Mouse (Mus musculus) cerebellum, adult 8-10 months (tissue): ENCODE results near the gene Ppm1f.
"Not testable (repeated sequence)": the region's sequence is repeated elsewhere in the genome, so short reads cannot be mapped to it uniquely, and the experiment has no call there.

Source experiments
- DNase-seq: peaks from one replicate; pipeline ENCODE4 v3.0.0; 2022

Gene Ppm1f

DNA sequence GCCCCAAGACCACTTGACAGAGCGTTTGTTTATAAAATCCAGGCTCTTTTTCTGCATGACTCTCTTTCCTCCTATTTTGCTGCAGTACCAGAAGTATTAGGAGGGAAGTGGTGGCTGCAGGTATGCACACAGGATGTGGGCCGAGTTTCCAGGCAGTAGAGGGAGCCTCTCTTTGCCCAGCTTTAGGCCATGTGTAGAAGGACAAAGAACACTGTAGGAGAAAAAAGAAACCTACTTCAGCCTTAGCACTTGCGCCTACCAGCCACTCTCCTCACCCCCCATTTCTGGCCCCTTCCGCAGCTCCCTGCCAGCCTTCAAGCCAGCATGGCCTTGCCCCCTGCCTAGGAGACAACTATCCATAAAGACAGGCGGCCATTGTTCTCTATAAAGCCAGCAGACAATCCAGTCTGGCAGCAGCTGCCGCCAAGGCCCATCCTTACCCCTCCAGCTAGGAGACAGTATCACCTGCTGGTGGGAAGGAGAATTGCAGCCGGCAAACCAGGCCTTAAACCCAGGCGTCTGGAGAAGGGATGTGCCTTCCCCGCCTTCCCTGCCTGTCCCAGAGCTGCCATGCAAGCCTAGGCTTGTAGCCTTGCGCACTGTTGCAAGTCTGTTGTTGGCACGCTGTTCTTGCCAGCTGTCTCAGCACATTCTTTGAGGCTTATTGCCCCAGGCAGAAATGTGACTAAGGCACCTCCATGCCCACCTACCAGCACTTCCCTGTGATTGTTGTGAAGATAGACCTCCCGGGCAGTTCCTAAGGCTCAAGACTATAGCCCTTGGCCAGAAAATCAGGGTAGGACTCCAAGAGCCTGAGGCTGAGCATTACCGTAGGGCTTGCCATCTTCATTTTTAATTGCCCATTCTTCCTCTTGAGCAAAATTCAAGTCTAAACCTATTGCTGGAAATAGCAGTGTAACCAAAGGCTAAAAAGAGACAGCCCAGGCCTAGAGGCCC is 15.7 kb downstream of the Ppm1f start:
- DNase-seq: peak; percentile 66

GRCm38 (mm10) chr16:16913440-16913839 is 17.2 kb downstream of the Ppm1f start:
- no peak for DNase-seq

- DNase-seq: no peak
Measured at GRCm38 (mm10) chr16:16918441-16919117, 22.3 kb downstream of the Ppm1f start.

DNA sequence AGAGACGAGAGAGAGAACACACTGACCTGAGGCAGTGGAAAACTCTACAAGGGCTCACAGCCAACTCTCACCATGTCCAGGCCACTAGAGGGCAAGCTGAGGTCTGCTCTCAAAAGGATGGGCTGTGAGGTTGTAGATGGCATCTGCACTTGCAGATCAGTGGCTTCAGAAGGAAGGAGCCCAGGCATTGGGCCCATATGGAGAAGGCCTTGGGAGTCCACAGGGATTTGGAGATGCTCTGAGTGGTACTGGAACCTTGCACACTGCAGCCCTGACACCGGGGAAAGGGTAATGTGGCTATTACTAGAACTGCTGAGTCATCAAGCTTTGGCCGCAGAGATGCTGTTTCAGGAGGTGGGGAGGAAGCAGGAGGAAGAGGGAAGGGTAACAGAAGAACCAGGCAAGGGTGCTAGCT is 24.8 kb downstream of the Ppm1f start:
- peak; percentile 27 for DNase-seq

DNA sequence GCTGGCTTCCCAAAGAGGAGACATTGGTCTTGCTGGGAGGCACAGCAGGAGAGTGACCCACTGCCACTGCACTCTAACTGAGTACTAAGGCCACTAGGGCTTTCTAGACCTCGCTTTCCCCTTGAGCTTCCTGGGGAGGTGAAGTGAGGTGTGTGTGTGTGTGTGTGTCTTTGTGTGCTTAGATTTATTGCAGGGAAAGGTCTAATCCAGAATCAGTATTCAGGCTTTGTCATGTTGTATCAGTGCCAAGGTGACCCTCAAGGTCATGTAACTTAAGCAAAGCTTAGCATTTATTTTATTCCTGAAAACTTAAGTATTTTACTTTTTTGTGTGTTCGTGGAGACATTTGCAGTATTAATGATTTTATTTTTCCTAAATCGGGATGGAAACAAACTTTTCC is 28.2 kb downstream of the Ppm1f start:
- DNase-seq: no peak

GRCm38 (mm10) chr16:16926536-16926935 is 30.3 kb downstream of the Ppm1f start:
- no peak for DNase-seq

DNA sequence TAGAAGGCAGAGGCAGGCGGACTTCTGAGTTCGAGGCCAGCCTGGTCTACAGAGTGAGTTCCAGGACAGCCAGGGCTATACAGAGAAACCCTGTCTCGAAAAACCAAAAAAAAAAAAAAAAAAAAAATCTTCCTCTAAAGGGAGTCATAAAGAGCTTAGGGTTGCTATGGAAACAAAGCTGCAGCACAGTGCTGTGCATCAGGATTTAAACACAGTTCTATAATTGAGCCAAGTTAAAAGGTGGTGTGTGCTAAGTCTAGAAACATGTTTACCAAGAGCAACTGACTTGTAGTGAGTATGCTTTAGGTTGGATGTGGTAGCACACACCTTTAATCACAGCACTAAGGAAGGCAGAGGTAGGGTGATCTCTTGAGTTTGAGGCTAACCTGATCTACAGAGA is 32.6 kb downstream of the Ppm1f start:
- not testable (repeated sequence) for DNase-seq

GRCm38 (mm10) chr16:16930326-16930725 is 34.1 kb downstream of the Ppm1f start:
- DNase-seq: no peak

DNA sequence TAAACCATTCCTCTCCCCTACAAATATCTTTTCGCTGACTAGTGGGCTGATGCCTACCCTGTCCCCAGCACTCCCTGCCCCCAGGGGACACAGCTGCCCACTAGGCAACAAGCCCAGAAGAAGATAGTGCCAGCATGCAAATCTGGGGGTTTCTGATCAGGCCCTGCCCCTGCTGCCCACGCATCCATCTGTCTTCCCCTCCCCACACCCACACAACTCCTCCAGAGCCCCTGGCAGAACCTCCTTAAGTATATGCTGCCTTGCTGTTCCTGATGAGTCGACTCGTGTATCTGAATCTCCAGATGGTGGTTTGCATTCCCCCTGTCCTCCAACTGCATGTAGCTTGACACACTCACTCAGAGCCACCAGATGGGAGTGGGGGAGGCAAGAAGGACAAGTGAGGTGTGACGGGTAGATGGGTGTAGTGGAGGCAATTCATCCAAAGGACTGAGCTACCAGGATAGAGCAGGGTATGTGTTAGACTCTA is 34.6 kb downstream of the Ppm1f start:
- DNase-seq: no peak

GRCm38 (mm10) chr16:16939543-16939942 is 43.3 kb downstream of the Ppm1f start:
- no peak for DNase-seq

DNA sequence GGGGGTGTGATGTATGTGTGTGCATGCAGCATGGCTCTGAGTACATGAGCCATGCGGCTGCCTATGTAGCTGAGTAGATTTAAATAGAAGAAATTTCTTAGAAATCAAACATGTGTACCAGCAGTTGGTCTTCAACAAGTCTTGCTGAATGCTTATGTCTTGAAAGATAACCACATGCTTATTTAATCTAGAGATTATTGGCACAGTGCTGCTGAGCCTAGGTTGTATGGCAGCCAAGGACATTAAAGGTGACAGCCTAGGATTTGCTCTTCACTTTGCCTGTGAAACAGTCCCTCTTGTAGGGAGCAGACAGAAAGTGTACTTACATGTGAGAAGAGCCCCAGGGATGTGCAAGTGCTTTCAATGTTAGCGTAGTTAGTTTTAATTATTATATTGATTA is 44.8 kb downstream of the Ppm1f start:
- no peak for DNase-seq

DNA sequence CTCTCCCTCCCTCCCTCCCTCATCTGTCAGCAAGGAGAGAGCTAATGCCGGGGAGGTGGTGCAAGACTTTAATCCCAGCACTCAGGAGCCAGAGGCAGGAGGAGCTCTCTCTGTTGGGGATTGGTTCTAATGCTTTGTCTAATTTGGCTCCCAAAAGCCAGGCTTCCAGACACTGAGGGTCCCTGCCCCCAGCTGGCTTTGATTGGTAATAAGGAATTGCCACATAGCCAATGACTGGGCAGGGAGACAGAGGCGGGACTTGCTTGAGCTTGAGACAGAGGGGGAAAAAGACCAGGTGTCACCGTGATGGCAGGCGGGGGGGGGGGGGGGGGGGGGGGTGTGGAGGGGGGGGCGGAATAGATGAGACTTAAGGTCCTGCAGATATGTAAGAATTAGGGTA is 62.3 kb downstream of the Ppm1f start:
- no peak for DNase-seq

- no peak for DNase-seq
Measured at GRCm38 (mm10) chr16:16959907-16960306, 63.6 kb downstream of the Ppm1f start.

- DNase-seq: no peak
Measured at GRCm38 (mm10) chr16:16965149-16965548, 68.9 kb downstream of the Ppm1f start.

GRCm38 (mm10) chr16:16966290-16966689 is 70.0 kb downstream of the Ppm1f start:
- DNase-seq: no peak
